Mouse (Mus musculus): ENCODE measurements around the gene Nat9.

DNA sequence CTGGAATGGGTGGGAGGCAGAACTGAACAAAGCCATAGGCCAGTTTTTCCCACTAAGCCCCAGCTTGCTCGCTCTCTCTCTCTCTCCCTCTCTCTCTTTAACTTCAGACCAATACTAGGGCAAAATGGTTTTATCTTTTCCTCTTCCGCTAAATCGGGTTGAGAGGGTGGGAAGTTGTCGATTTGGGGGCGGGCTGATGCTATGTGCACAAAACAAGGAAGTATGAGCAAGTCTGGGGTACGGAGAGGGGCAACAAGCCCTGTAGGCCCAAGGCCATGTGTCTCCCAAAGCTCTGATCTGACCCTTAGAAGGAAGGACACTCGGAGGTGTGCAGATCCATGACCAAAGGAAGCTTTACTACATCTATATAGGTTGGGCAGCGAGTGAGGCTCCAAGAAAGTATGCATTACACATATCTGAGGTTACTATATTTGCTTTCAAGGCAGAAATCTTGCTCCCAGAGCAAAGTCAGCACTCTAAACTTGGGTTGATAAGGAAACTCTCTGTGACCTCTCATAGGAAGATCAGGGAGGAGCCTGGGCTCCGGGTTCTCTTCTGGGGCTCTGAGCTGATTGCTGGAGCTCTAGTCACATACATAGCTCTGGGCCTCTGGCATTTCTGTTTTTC lies 26.0 kb downstream of the Nat9 start:
- TF ChIP-seq GATA1 (IDR thresholded peaks at IDR 0.05; ENCODE audit: borderline replicate concordance, low read length) (no peak), CTCF (IDR thresholded peaks at IDR 0.05; ENCODE audit: low read depth, low read length) (no peak), GATA2 (IDR thresholded peaks at IDR 0.05; ENCODE audit: borderline replicate concordance, low read depth, low read length) (no peak), POLR2AphosphoS5 (IDR thresholded peaks at IDR 0.05; ENCODE audit: insufficient replicate concordance, low read depth, low read length) (no peak), TAL1 (conservative IDR thresholded peaks at IDR 0.05; ENCODE audit: low read depth, low read length) (no peak)
